Mouse (Mus musculus): Measurements from ENCODE around the gene Ube2t. TPM values are rescaled to one million over a fixed set of nuclear protein-coding genes. Genes with fewer than 3 reads are reported as not detected.

Gene Ube2t
- polyA plus RNA-seq, 1 experiment from 2014 or later, result 39.7 TPM

- WGBS, result 63% methylated on average over 5 of the region's 5 CpGs
Observed at GRCm38 (mm10) chr1:135020281-135020940, 58.0 kb downstream of the Ube2t start.

GRCm38 (mm10) chr1:135020970-135021369 is 58.6 kb downstream of the Ube2t start:
- Histone ChIP-seq H3K27ac (ENCODE audit: low read length) (peak overlapping the region; percentile 12; the same call in 1 of the 2 replicates), H3K36me3 (ENCODE audit: insufficient read depth, low read length) (no peaks in the 10 kb centered on the region), H3K4me1 (ENCODE audit: insufficient read depth, low read length) (peaks cover 26% of the 10 kb centered on the region), H3K4me2 (replicated peaks; ENCODE audit: low read depth, low read length) (no peak overlapping the region), H3K9me3 (ENCODE audit: low read length) (no peaks in the 10 kb centered on the region), H3K27me3 (ENCODE audit: insufficient read depth, low read length) (peaks cover 10% of the 10 kb centered on the region; the same call in 1 of the 2 replicates), H3K9ac (replicated peaks; ENCODE audit: low read length) (no peak overlapping the region), H3K4me3 (ENCODE audit: low read length) (no peak overlapping the region)
- ATAC-seq (ENCODE audit: low FRiP score, low TSS enrichment), result peak; percentile 53; the same call in 1 of the 2 replicates
- WGBS, result 10% methylated on average over 5 of the region's 5 CpGs

More at GRCm38 (mm10) chr1:135020281-135020940, 58.0 kb downstream of the Ube2t start:
- Histone ChIP-seq H3K9me3 (ENCODE audit: low read length) (no peaks in the 10 kb centered on the region), H3K36me3 (ENCODE audit: insufficient read depth, low read length) (no peaks in the 10 kb centered on the region), H3K4me1 (ENCODE audit: insufficient read depth, low read length) (peaks cover 26% of the 10 kb centered on the region), H3K27me3 (ENCODE audit: insufficient read depth, low read length) (peaks cover 10% of the 10 kb centered on the region; the same call in 1 of the 2 replicates), H3K4me2 (replicated peaks; ENCODE audit: low read depth, low read length) (no peak overlapping the region), H3K9ac (replicated peaks; ENCODE audit: low read length) (no peak overlapping the region), H3K27ac (ENCODE audit: low read length) (0 out of 2 replicates have a peak overlapping the region, but pooled peaks have one; percentile 12), H3K4me3 (ENCODE audit: low read length) (no peak overlapping the region)
- peak; percentile 52; the same call in 1 of the 2 replicates for ATAC-seq (ENCODE audit: low FRiP score, low TSS enrichment)

- Histone ChIP-seq H3K9ac (replicated peaks; ENCODE audit: low read length) (no peak overlapping the region), H3K4me1 (ENCODE audit: insufficient read depth, low read length) (peaks cover 26% of the 10 kb centered on the region), H3K27ac (ENCODE audit: low read length) (no peak overlapping the region), H3K4me3 (ENCODE audit: low read length) (no peak overlapping the region), H3K4me2 (replicated peaks; ENCODE audit: low read depth, low read length) (no peak overlapping the region), H3K27me3 (ENCODE audit: insufficient read depth, low read length) (peaks cover 10% of the 10 kb centered on the region; the same call in 1 of the 2 replicates), H3K36me3 (ENCODE audit: insufficient read depth, low read length) (no peaks in the 10 kb centered on the region), H3K9me3 (ENCODE audit: low read length) (no peaks in the 10 kb centered on the region)
- ATAC-seq (ENCODE audit: low FRiP score, low TSS enrichment), result no peak
- 77% methylated on average over 5 of the region's 5 CpGs for WGBS
Observed at GRCm38 (mm10) chr1:135021936-135022335, 59.6 kb downstream of the Ube2t start.

GRCm38 (mm10) chr1:135023583-135023982 is 61.2 kb downstream of the Ube2t start:
- WGBS, result 80% methylated on average over 1 of the region's 1 CpGs
- Histone ChIP-seq H3K4me1 (ENCODE audit: insufficient read depth, low read length) (peaks cover 25% of the 10 kb centered on the region), H3K9ac (replicated peaks; ENCODE audit: low read length) (no peak overlapping the region), H3K27me3 (ENCODE audit: insufficient read depth, low read length) (peaks cover 7% of the 10 kb centered on the region; the same call in 1 of the 2 replicates), H3K9me3 (ENCODE audit: low read length) (peaks cover 9% of the 10 kb centered on the region), H3K36me3 (ENCODE audit: insufficient read depth, low read length) (no peaks in the 10 kb centered on the region), H3K4me3 (ENCODE audit: low read length) (no peak overlapping the region), H3K27ac (ENCODE audit: low read length) (no peak overlapping the region), H3K4me2 (replicated peaks; ENCODE audit: low read depth, low read length) (no peak overlapping the region)
- no peak for ATAC-seq (ENCODE audit: low FRiP score, low TSS enrichment)

Other genes with a start within 250 kb of the Ube2t start
- 5.4 and 6.1 TPM in 2 replicates for gene Ppp1r12b, start 6.6 kb upstream of the Ube2t start, polyA plus RNA-seq (2015; fragmentation: Nextera tagmentation; extraction: Ambion mirVana)
- gene Lgr6, start 142.7 kb downstream of the Ube2t start, polyA plus RNA-seq (2015; fragmentation: Nextera tagmentation; extraction: Ambion mirVana), result 0.76 and 0.77 TPM in 2 replicates
- 0.99 and 1.6 TPM in 2 replicates for gene Ptpn7, start 170.1 kb downstream of the Ube2t start, polyA plus RNA-seq (2015; fragmentation: Nextera tagmentation; extraction: Ambion mirVana)
- gene Arl8a, start 184.3 kb downstream of the Ube2t start, polyA plus RNA-seq (2015; fragmentation: Nextera tagmentation; extraction: Ambion mirVana), result 42.9 and 46.7 TPM in 2 replicates
- 0.10 TPM in 1 of 2 replicates, not detected in the other for gene Gpr37l1, start 205.1 kb downstream of the Ube2t start, polyA plus RNA-seq (2015; fragmentation: Nextera tagmentation; extraction: Ambion mirVana)